Mouse (Mus musculus): ENCODE results near the gene Elk4. TPM values are rescaled to one million over a fixed set of nuclear protein-coding genes. Genes with fewer than 3 reads are reported as not detected.
A peak's percentile ranks its signal among the peaks of the same experiment; 100 is the strongest.

The Elk4 gene
- polyA plus RNA-seq, 2 experiments: 9.1 to 12.0 TPM

GRCm38 (mm10) chr1:132046143-132046735 lies 38.8 kb downstream of the Elk4 start:
- Histone ChIP-seq H3K4me1 (replicated peaks; ENCODE audit: control insufficient read depth in 2 of 2, insufficient read depth in 2 of 2, low read length in 1 of 2) (no peaks in the 10 kb centered on the region), H3K4me2 (ENCODE audit: low read depth) (no peak overlapping the region), H3K27me3 (ENCODE audit: control insufficient read depth, insufficient read depth, low read length) (no peaks in the 10 kb centered on the region), H3K9ac (replicated peaks) (no peak overlapping the region), H3K9me3 (ENCODE audit: control insufficient read depth, low read length) (no peaks in the 10 kb centered on the region), H3K36me3 (replicated peaks; ENCODE audit: control insufficient read depth, insufficient read depth, low read depth) (no peaks in the 10 kb centered on the region), H3K27ac (no peak overlapping the region), H3K4me3 (ENCODE audit: insufficient read depth in 1 of 2, low read depth in 2 of 2, low read length in 2 of 2) (no peak overlapping the region)
- ATAC-seq (ENCODE audit: insufficient read depth): peak; percentile 54; the same call in 1 of the 2 replicates
- TF ChIP-seq EP300 (IDR thresholded peaks at IDR 0.05; ENCODE audit: low read depth): no peak
- peak; percentile 94 for TF ChIP-seq CTCF (IDR thresholded peaks at IDR 0.05; ENCODE audit: low read depth)
- 12% methylated on average over 15 of the region's 15 CpGs for WGBS (ENCODE audit: insufficient replicate concordance)
- peak; percentile 17 to 35 (median 29) for DNase-seq (ENCODE audit: low read depth in 3 of 3, low spot score in 3 of 3)

GRCm38 (mm10) chr1:132051746-132052145 lies 44.3 kb downstream of the Elk4 start:
- WGBS (ENCODE audit: insufficient replicate concordance): 62% methylated on average over 3 of the region's 3 CpGs
- Histone ChIP-seq H3K4me3 (ENCODE audit: insufficient read depth in 1 of 2, low read depth in 2 of 2, low read length in 2 of 2) (no peak overlapping the region), H3K27me3 (ENCODE audit: control insufficient read depth, insufficient read depth, low read length) (no peaks in the 10 kb centered on the region), H3K4me1 (replicated peaks; ENCODE audit: control insufficient read depth in 2 of 2, insufficient read depth in 2 of 2, low read length in 1 of 2) (no peaks in the 10 kb centered on the region), H3K4me2 (ENCODE audit: low read depth) (no peak overlapping the region), H3K9ac (replicated peaks) (no peak overlapping the region), H3K27ac (no peak overlapping the region), H3K36me3 (replicated peaks; ENCODE audit: control insufficient read depth, insufficient read depth, low read depth) (no peaks in the 10 kb centered on the region), H3K9me3 (ENCODE audit: control insufficient read depth, low read length) (no peaks in the 10 kb centered on the region)
- no peak for DNase-seq (ENCODE audit: low read depth in 3 of 3, low spot score in 3 of 3)
- TF ChIP-seq CTCF (IDR thresholded peaks at IDR 0.05; ENCODE audit: low read depth) (no peak), EP300 (IDR thresholded peaks at IDR 0.05; ENCODE audit: low read depth) (no peak)
- no peak for ATAC-seq (ENCODE audit: insufficient read depth)

GRCm38 (mm10) chr1:132054387-132054786 lies 47.0 kb downstream of the Elk4 start:
- no peaks in the 10 kb centered on the region for H3K9me3 ChIP-seq (ENCODE audit: control insufficient read depth, low read length)
- no peaks in the 10 kb centered on the region for H3K27me3 ChIP-seq (ENCODE audit: control insufficient read depth, insufficient read depth, low read length)
- no peak overlapping the region for H3K4me2 ChIP-seq (ENCODE audit: low read depth)
- H3K4me1 ChIP-seq (replicated peaks; ENCODE audit: control insufficient read depth in 2 of 2, insufficient read depth in 2 of 2, low read length in 1 of 2): no peaks in the 10 kb centered on the region
- 30% methylated on average over 3 of the region's 3 CpGs for WGBS (ENCODE audit: insufficient replicate concordance)
- no peak overlapping the region for H3K4me3 ChIP-seq (ENCODE audit: insufficient read depth in 1 of 2, low read depth in 2 of 2, low read length in 2 of 2)
- H3K9ac ChIP-seq (replicated peaks): no peak overlapping the region
- no peaks in the 10 kb centered on the region for H3K36me3 ChIP-seq (replicated peaks; ENCODE audit: control insufficient read depth, insufficient read depth, low read depth)
- no peak for TF ChIP-seq EP300 (IDR thresholded peaks at IDR 0.05; ENCODE audit: low read depth)
- TF ChIP-seq CTCF (IDR thresholded peaks at IDR 0.05; ENCODE audit: low read depth): no peak
- DNase-seq (ENCODE audit: low read depth in 3 of 3, low spot score in 3 of 3) (no peak), ATAC-seq (ENCODE audit: insufficient read depth) (no peak)
- H3K27ac ChIP-seq: no peak overlapping the region

GRCm38 (mm10) chr1:132055054-132055664 lies 47.8 kb downstream of the Elk4 start:
- TF ChIP-seq CTCF (IDR thresholded peaks at IDR 0.05; ENCODE audit: low read depth): no peak
- no peak overlapping the region for H3K9ac ChIP-seq (replicated peaks)
- no peak overlapping the region for H3K4me3 ChIP-seq (ENCODE audit: insufficient read depth in 1 of 2, low read depth in 2 of 2, low read length in 2 of 2)
- ATAC-seq (ENCODE audit: insufficient read depth): no peak
- H3K36me3 ChIP-seq (replicated peaks; ENCODE audit: control insufficient read depth, insufficient read depth, low read depth): no peaks in the 10 kb centered on the region
- no peak for DNase-seq (ENCODE audit: low read depth in 3 of 3, low spot score in 3 of 3)
- H3K27me3 ChIP-seq (ENCODE audit: control insufficient read depth, insufficient read depth, low read length): no peaks in the 10 kb centered on the region
- WGBS (ENCODE audit: insufficient replicate concordance): 62% methylated on average over 7 of the region's 7 CpGs
- H3K4me2 ChIP-seq (ENCODE audit: low read depth): no peak overlapping the region
- H3K27ac ChIP-seq: no peak overlapping the region
- H3K4me1 ChIP-seq (replicated peaks; ENCODE audit: control insufficient read depth in 2 of 2, insufficient read depth in 2 of 2, low read length in 1 of 2): no peaks in the 10 kb centered on the region
- H3K9me3 ChIP-seq (ENCODE audit: control insufficient read depth, low read length): no peaks in the 10 kb centered on the region

GRCm38 (mm10) chr1:132058558-132058957 lies 51.2 kb downstream of the Elk4 start:
- TF ChIP-seq CTCF (IDR thresholded peaks at IDR 0.05; ENCODE audit: low read depth) (no peak), EP300 (IDR thresholded peaks at IDR 0.05; ENCODE audit: low read depth) (no peak)
- H3K4me2 ChIP-seq (ENCODE audit: low read depth): no peak overlapping the region
- no peak overlapping the region for H3K9ac ChIP-seq (replicated peaks)
- H3K4me1 ChIP-seq (replicated peaks; ENCODE audit: control insufficient read depth in 2 of 2, insufficient read depth in 2 of 2, low read length in 1 of 2): no peaks in the 10 kb centered on the region
- WGBS (ENCODE audit: insufficient replicate concordance): 60% methylated on average over 5 of the region's 5 CpGs
- DNase-seq (ENCODE audit: low read depth in 3 of 3, low spot score in 3 of 3) (no peak), ATAC-seq (ENCODE audit: insufficient read depth) (no peak)
- H3K36me3 ChIP-seq (replicated peaks; ENCODE audit: control insufficient read depth, insufficient read depth, low read depth): no peaks in the 10 kb centered on the region
- no peak overlapping the region for H3K4me3 ChIP-seq (ENCODE audit: insufficient read depth in 1 of 2, low read depth in 2 of 2, low read length in 2 of 2)
- H3K27ac ChIP-seq: no peak overlapping the region
- no peaks in the 10 kb centered on the region for H3K9me3 ChIP-seq (ENCODE audit: control insufficient read depth, low read length)
- no peaks in the 10 kb centered on the region for H3K27me3 ChIP-seq (ENCODE audit: control insufficient read depth, insufficient read depth, low read length)

Data from liver, embryonic 14.5 days (tissue).